Mouse (Mus musculus) retina, postnatal 1 day (tissue): Measurements from ENCODE around the gene Slc29a1.
A peak's percentile ranks its signal among the peaks of the same experiment; 100 is the strongest.
"Not testable (repeated sequence)": the region's sequence is repeated elsewhere in the genome, so short reads cannot be mapped to it uniquely, and the experiment has no call there.

Source experiments
- DNase-seq: peaks from one replicate; pipeline ENCODE4 v3.0.0-alpha.2; 2012

Gene Slc29a1

GRCm38 (mm10) chr17:45599446-45600242 lies at the start of gene Slc29a1:
Gene Slc29a1, minus strand, starts transcription at chr17:45599606.
- peak; percentile 77 for DNase-seq

- DNase-seq, result no peak
Measured at GRCm38 (mm10) chr17:45644185-45644584, 44.8 kb upstream of the Slc29a1 start.

- peak; percentile 88 for DNase-seq
Measured at GRCm38 (mm10) chr17:45642701-45643100, 43.3 kb upstream of the Slc29a1 start.

- DNase-seq, result no peak
Measured at GRCm38 (mm10) chr17:45641981-45642380, 42.6 kb upstream of the Slc29a1 start.

GRCm38 (mm10) chr17:45638596-45639295 lies 39.3 kb upstream of the Slc29a1 start:
- no peak for DNase-seq

GRCm38 (mm10) chr17:45634033-45634432 lies 34.6 kb upstream of the Slc29a1 start:
- DNase-seq, result no peak

GRCm38 (mm10) chr17:45631940-45632339 lies 32.5 kb upstream of the Slc29a1 start:
- no peak for DNase-seq

- DNase-seq, result no peak
Measured at GRCm38 (mm10) chr17:45630992-45631391, 31.6 kb upstream of the Slc29a1 start.

GRCm38 (mm10) chr17:45629861-45630694 lies 30.7 kb upstream of the Slc29a1 start:
- peak; percentile 86 for DNase-seq

- DNase-seq, result peak; percentile 59
Measured at GRCm38 (mm10) chr17:45628885-45629855, 29.8 kb upstream of the Slc29a1 start.

GRCm38 (mm10) chr17:45628160-45628559 lies 28.8 kb upstream of the Slc29a1 start:
- DNase-seq, result no peak

GRCm38 (mm10) chr17:45626577-45627134 lies 27.2 kb upstream of the Slc29a1 start:
- DNase-seq, result peak; percentile 94

- not testable (repeated sequence) for DNase-seq
Measured at GRCm38 (mm10) chr17:45623425-45623824, 24.0 kb upstream of the Slc29a1 start.

GRCm38 (mm10) chr17:45619386-45620256 lies 20.2 kb upstream of the Slc29a1 start:
- DNase-seq, result no peak

GRCm38 (mm10) chr17:45618941-45619385 lies 19.6 kb upstream of the Slc29a1 start:
- DNase-seq, result peak; percentile 58

- no peak for DNase-seq
Measured at GRCm38 (mm10) chr17:45617655-45618054, 18.2 kb upstream of the Slc29a1 start.

GRCm38 (mm10) chr17:45616679-45617078 lies 17.3 kb upstream of the Slc29a1 start:
- no peak for DNase-seq

- no peak for DNase-seq
Measured at GRCm38 (mm10) chr17:45616046-45616650, 16.7 kb upstream of the Slc29a1 start.

- no peak for DNase-seq
Measured at GRCm38 (mm10) chr17:45612921-45613320, 13.5 kb upstream of the Slc29a1 start.

- no peak for DNase-seq
Measured at GRCm38 (mm10) chr17:45612008-45612407, 12.6 kb upstream of the Slc29a1 start.
